Mouse (Mus musculus) thymus, postnatal 4 days (tissue): Measurements from ENCODE around the gene Olfr517.

Source experiments
- DNase-seq: peaks from one replicate; pipeline ENCODE4 v3.0.0; 2021

Gene Olfr517

GRCm38 (mm10) chr7:108872279-108872678 lies at the start of gene Olfr517:
TSS of gene Olfr517 (minus strand) at chr7:108872379.
- no peak for DNase-seq

DNA sequence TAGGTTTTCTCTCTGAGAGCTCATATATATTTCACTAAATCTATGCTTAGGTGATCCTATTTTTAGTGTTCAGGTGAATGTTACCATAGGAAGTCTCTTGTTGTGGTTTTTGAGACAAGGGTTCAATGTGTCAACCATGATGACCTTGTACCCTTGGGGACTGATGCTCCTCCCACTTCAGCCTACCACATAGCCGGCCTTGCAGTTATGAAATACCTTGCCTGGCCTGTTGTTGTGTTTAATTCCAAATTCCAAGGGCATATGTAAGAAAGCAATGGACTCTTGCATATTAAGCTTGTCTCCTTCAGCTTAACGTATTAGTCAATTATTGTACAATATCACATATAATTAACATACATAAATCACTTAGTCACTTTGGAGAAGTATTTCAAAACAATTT lies 31.8 kb upstream of the Olfr517 start:
- no peak for DNase-seq

- DNase-seq: no peak
Observed at GRCm38 (mm10) chr7:108894320-108894719, 22.1 kb upstream of the Olfr517 start, which contains the start of gene Olfr519. TSS of gene Olfr519 (minus strand) at chr7:108894420.

- DNase-seq: no peak
Observed at GRCm38 (mm10) chr7:108884906-108885305, 12.7 kb upstream of the Olfr517 start, which contains the start of gene Olfr518. TSS of gene Olfr518 (minus strand) at chr7:108885006.

- DNase-seq: no peak
Observed at GRCm38 (mm10) chr7:108850429-108850828, 21.8 kb downstream of the Olfr517 start, which contains the start of gene Olfr516. TSS of gene Olfr516 (minus strand) at chr7:108850529.

GRCm38 (mm10) chr7:108825897-108826296 lies 46.3 kb downstream of the Olfr517 start, which contains the start of gene Olfr514:
TSS of gene Olfr514 (minus strand) at chr7:108825997.
- DNase-seq: no peak
